Mouse (Mus musculus): Measurements from ENCODE around the gene 4933412E24Rik. TPM values are rescaled to one million over a fixed set of nuclear protein-coding genes. Genes with fewer than 3 reads are reported as not detected.

The 4933412E24Rik gene
- not detected for total RNA-seq (2022)

- no peak for DNase-seq (ENCODE audit: low spot score in 2 of 2)
Observed at GRCm38 (mm10) chr15:60016513-60016912, at the start of gene 4933412E24Rik. Gene 4933412E24Rik (minus strand): TSS chr15:60016613.

GRCm38 (mm10) chr15:60030728-60031127 is 14.3 kb upstream of the 4933412E24Rik start:
- DNase-seq (ENCODE audit: low spot score in 2 of 2) = no peak

- no peak for DNase-seq (ENCODE audit: low spot score in 2 of 2)
Observed at GRCm38 (mm10) chr15:60021256-60021655, 4.8 kb upstream of the 4933412E24Rik start.

- DNase-seq (ENCODE audit: low spot score in 2 of 2) = no peak
Observed at GRCm38 (mm10) chr15:60010199-60010598, 6.2 kb downstream of the 4933412E24Rik start.

DNA sequence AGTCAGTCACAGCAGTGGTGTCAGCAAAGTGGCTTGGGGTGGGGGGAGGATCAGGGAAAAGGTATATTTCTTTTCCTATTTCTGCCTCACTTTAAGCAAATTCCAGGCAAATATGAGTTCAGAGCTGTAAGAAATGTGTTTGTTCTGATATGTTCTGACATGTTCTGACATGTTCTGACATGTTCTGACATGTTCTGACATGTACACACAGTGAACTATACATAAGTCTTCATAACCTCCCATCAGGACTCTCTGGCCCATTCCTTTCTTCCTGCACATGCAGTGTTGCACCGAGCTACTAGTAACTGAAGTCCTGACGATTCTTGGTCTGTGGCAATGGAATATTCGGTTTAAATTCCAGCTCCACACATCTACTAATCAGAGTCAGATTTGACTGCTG is 6.8 kb downstream of the 4933412E24Rik start:
- no peak for DNase-seq (ENCODE audit: low spot score in 2 of 2)

DNA sequence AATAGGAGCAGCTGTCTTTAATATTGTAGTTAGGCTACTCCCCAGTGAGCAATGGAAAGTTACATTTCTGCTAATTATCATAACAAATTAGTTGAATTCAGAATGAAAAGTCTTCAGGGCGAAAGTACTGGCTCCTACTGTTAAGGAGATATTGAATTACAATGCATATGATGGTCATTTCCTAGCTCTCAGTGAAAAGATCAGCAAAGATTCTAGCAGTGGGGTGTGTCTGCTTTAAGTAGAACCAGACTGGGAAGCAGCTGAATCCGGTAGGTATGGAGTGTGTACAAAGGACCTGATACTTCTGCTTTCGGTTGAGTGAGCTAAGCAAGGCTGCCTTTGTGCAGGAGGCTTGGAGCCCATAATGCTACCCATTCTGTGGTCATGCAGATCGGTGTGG is 32.6 kb downstream of the 4933412E24Rik start:
- DNase-seq (ENCODE audit: low spot score in 2 of 2) = no peak

- no peak for DNase-seq (ENCODE audit: low spot score in 2 of 2)
Observed at GRCm38 (mm10) chr15:59975310-59975709, 41.1 kb downstream of the 4933412E24Rik start.

GRCm38 (mm10) chr15:59974584-59974983 is 41.8 kb downstream of the 4933412E24Rik start:
- DNase-seq (ENCODE audit: low spot score in 2 of 2) = no peak

GRCm38 (mm10) chr15:59973651-59974519 is 42.5 kb downstream of the 4933412E24Rik start:
- no peak for DNase-seq (ENCODE audit: low spot score in 2 of 2)

All from gastrocnemius, adult 8-10 months (tissue).